Mouse (Mus musculus) embryonic facial prominence, embryonic 11.5 days (tissue): ENCODE measurements around the gene Pou6f1. TPM values are rescaled to one million over a fixed set of nuclear protein-coding genes. Genes with fewer than 3 reads are reported as not detected.

ENCODE experiments used
- ATAC-seq: fragments of 200-750 bp; cut with Nextera tagmentation; replicated peaks from 2 replicates; pipeline ENCODE4 v1.8.0; 2017; ENCODE audit warnings: low read depth; ENCODE audit not compliant: insufficient number of reproducible peaks, low FRiP score, low TSS enrichment
- DNase-seq: peaks from one replicate; pipeline ENCODE4 v3.0.0-alpha.2; 2015; ENCODE audit warnings: low spot score
- H3K27ac ChIP-seq: fragments of 300-500 bp; sonication (generic); replicated peaks from 2 replicates; pipeline ENCODE4 v1.5.1; 2014; ENCODE audit warnings: mild to moderate bottlenecking, low read depth, low read length, control low read depth
- H3K27me3 ChIP-seq: fragments of 300-500 bp; sonication (generic); 2 replicates; pipeline ENCODE4 v1.6.1; 2014; ENCODE audit warnings: mild to moderate bottlenecking, low read length, moderate library complexity, mixed read lengths; ENCODE audit not compliant: control insufficient read depth, insufficient read depth
- H3K36me3 ChIP-seq: fragments of 300-500 bp; sonication (generic); replicated peaks from 2 replicates; pipeline ENCODE4 v1.6.1; 2014; ENCODE audit warnings: low read depth, mild to moderate bottlenecking, low read length, moderate library complexity, mixed read lengths; ENCODE audit not compliant: control insufficient read depth, insufficient read depth
- H3K4me1 ChIP-seq: fragments of 300-500 bp; sonication (generic); 2 replicates; pipeline ENCODE4 v1.6.1; 2014; ENCODE audit warnings: low read length, mixed read lengths; ENCODE audit not compliant: control insufficient read depth, insufficient read depth
- H3K4me2 ChIP-seq: fragments of 300-500 bp; sonication (generic); 2 replicates; pipeline ENCODE4 v1.6.1; 2014; ENCODE audit warnings: low read depth, mild to moderate bottlenecking, control low read depth, low read length, moderate library complexity
- H3K4me3 ChIP-seq: fragments of 300-500 bp; sonication (generic); 2 replicates; pipeline ENCODE4 v1.5.1; 2014; ENCODE audit warnings: low read depth, low read length, control low read depth
- H3K9ac ChIP-seq: fragments of 300-500 bp; sonication (generic); replicated peaks from 2 replicates; pipeline ENCODE4 v1.6.1; 2014; ENCODE audit warnings: mild to moderate bottlenecking, control low read depth, low read length
- H3K9me3 ChIP-seq: fragments of 300-500 bp; sonication (generic); replicated peaks from 2 replicates; pipeline ENCODE4 v1.6.1; 2016; ENCODE audit warnings: mild to moderate bottlenecking, low read length, inconsistent platforms, mixed read lengths; ENCODE audit not compliant: control insufficient read depth
- WGBS: fragments of 180-500 bp; shearing (Covaris S2); extraction: QIAGEN DNeasy Blood & Tissue Kit; methylation state at CpG from one replicate; pipeline ENCODE4 v1.1.7; 2014; 5-methylcytosine and 5-hydroxymethylcytosine counted together
- polyA plus RNA-seq: library from polyadenylated mRNA; unstranded; fragments of >200 nt; fragmentation: Nextera tagmentation; extraction: Ambion mirVana; gene quantifications from 2 replicates; pipeline ENCODE4 v1.2.1, GENCODE M21; 2014

Pou6f1 gene
- polyA plus RNA-seq, 1 experiment from 2014 or later = 5.9 TPM

- peak overlapping the region; percentile 51 for H3K4me3 ChIP-seq
- H3K36me3 ChIP-seq = no peaks in the 10 kb centered on the region
- H3K9ac ChIP-seq = peak overlapping the region; percentile 48
- 3% methylated on average over 38 of the region's 38 CpGs for WGBS
- H3K4me1 ChIP-seq = peaks cover 3% of the 10 kb centered on the region
- ATAC-seq = no peak
- DNase-seq = peak; percentile 2
- H3K4me2 ChIP-seq = peak overlapping the region; percentile 93
- H3K9me3 ChIP-seq = no peaks in the 10 kb centered on the region
- H3K27ac ChIP-seq = no peak overlapping the region
- peaks cover 40% of the 10 kb centered on the region for H3K27me3 ChIP-seq
These were observed 36.3 kb upstream of the Pou6f1 start for GRCm38 (mm10) chr15:100635851-100636645.

- H3K4me2 ChIP-seq = no peak overlapping the region
- no peak for ATAC-seq
- no peak overlapping the region for H3K27ac ChIP-seq
- H3K36me3 ChIP-seq = no peaks in the 10 kb centered on the region
- no peaks in the 10 kb centered on the region for H3K9me3 ChIP-seq
- WGBS = 4% methylated on average over 9 of the region's 9 CpGs
- H3K27me3 ChIP-seq = peaks cover 40% of the 10 kb centered on the region
- H3K4me3 ChIP-seq = no peak overlapping the region
- H3K9ac ChIP-seq = no peak overlapping the region
- peaks cover 3% of the 10 kb centered on the region for H3K4me1 ChIP-seq
- DNase-seq = peak; percentile 4
These were observed 35.5 kb upstream of the Pou6f1 start for GRCm38 (mm10) chr15:100635239-100635638.

- Histone ChIP-seq H3K27ac (no peak overlapping the region), H3K4me1 (peaks cover 3% of the 10 kb centered on the region), H3K27me3 (peaks cover 35% of the 10 kb centered on the region), H3K9ac (no peak overlapping the region), H3K4me2 (no peak overlapping the region), H3K4me3 (no peak overlapping the region), H3K36me3 (no peaks in the 10 kb centered on the region), H3K9me3 (no peaks in the 10 kb centered on the region)
- DNase-seq = no peak
- ATAC-seq = no peak
- 80% methylated on average over 10 of the region's 10 CpGs for WGBS
These were observed 33.6 kb upstream of the Pou6f1 start for GRCm38 (mm10) chr15:100633341-100633740.

- no peaks in the 10 kb centered on the region for H3K9me3 ChIP-seq
- WGBS = 82% methylated on average over 5 of the region's 5 CpGs
- H3K36me3 ChIP-seq = no peaks in the 10 kb centered on the region
- no peak for ATAC-seq
- no peak for DNase-seq
- no peak overlapping the region for H3K27ac ChIP-seq
- H3K9ac ChIP-seq = no peak overlapping the region
- peaks cover 7% of the 10 kb centered on the region for H3K4me1 ChIP-seq
- H3K4me2 ChIP-seq = no peak overlapping the region
- peaks cover 27% of the 10 kb centered on the region for H3K27me3 ChIP-seq
- no peak overlapping the region for H3K4me3 ChIP-seq
These were observed 32.5 kb upstream of the Pou6f1 start for GRCm38 (mm10) chr15:100632323-100632722.

- Histone ChIP-seq H3K4me1 (peaks cover 7% of the 10 kb centered on the region), H3K9ac (no peak overlapping the region), H3K27ac (no peak overlapping the region), H3K27me3 (peaks cover 20% of the 10 kb centered on the region), H3K4me3 (no peak overlapping the region), H3K4me2 (no peak overlapping the region), H3K9me3 (no peaks in the 10 kb centered on the region), H3K36me3 (no peaks in the 10 kb centered on the region)
- ATAC-seq (no peak), DNase-seq (no peak)
- 84% methylated on average over 12 of the region's 12 CpGs for WGBS
These were observed 31.8 kb upstream of the Pou6f1 start for GRCm38 (mm10) chr15:100631454-100632170.

GRCm38 (mm10) chr15:100630126-100630525 is 30.3 kb upstream of the Pou6f1 start:
- Histone ChIP-seq H3K4me2 (no peak overlapping the region), H3K4me3 (no peak overlapping the region), H3K4me1 (0 out of 2 replicates have a peak, but pooled peaks cover 3% of the 10 kb centered on the region), H3K9me3 (no peaks in the 10 kb centered on the region), H3K36me3 (no peaks in the 10 kb centered on the region), H3K9ac (no peak overlapping the region), H3K27me3 (peaks cover 8% of the 10 kb centered on the region), H3K27ac (no peak overlapping the region)
- WGBS = 58% methylated on average over 3 of the region's 3 CpGs
- no peak for DNase-seq
- no peak for ATAC-seq

GRCm38 (mm10) chr15:100628797-100629196 is 29.0 kb upstream of the Pou6f1 start:
- H3K4me2 ChIP-seq = no peak overlapping the region
- no peaks in the 10 kb centered on the region for H3K36me3 ChIP-seq
- H3K4me1 ChIP-seq = 0 out of 2 replicates have a peak, but pooled peaks cover 3% of the 10 kb centered on the region
- DNase-seq = peak; percentile 32
- no peaks in the 10 kb centered on the region for H3K9me3 ChIP-seq
- no peak for ATAC-seq
- H3K4me3 ChIP-seq = no peak overlapping the region
- 39% methylated on average over 7 of the region's 7 CpGs for WGBS
- no peak overlapping the region for H3K9ac ChIP-seq
- H3K27ac ChIP-seq = no peak overlapping the region
- H3K27me3 ChIP-seq = no peaks in the 10 kb centered on the region
